Mouse (Mus musculus) hindbrain, embryonic 10.5 days (tissue): ENCODE measurements at regions not wholly inside any gene's neighbourhood (a gene's known extent, or its start where the extent isn't known, plus 50 kb on each side); places are given as distances from the start of the nearest gene placed in this dataset.
A peak's percentile ranks its signal among the peaks of the same experiment; 100 is the strongest.
"Not testable (repeated sequence)": the region's sequence is repeated elsewhere in the genome, so short reads cannot be mapped to it uniquely, and the experiment has no call there.

Experiments
- DNase-seq: peaks from one replicate; pipeline ENCODE4 v3.0.0-alpha.2; 2017; ENCODE audit warnings: low spot score
- H3K27ac ChIP-seq: fragments of 300-500 bp; sonication (generic); 2 replicates; pipeline ENCODE4 v1.5.1; 2016; ENCODE audit warnings: mild to moderate bottlenecking, moderate library complexity
- H3K27me3 ChIP-seq: fragments of 300-500 bp; sonication (generic); 2 replicates; pipeline ENCODE4 v1.6.1; 2016; ENCODE audit warnings: mild to moderate bottlenecking; ENCODE audit not compliant: poor library complexity, insufficient read depth, severe bottlenecking
- H3K36me3 ChIP-seq: fragments of 300-500 bp; sonication (generic); 2 replicates; pipeline ENCODE4 v1.6.1; 2016; ENCODE audit warnings: mild to moderate bottlenecking, moderate library complexity
- H3K4me1 ChIP-seq: fragments of 300-500 bp; sonication (generic); replicated peaks from 2 replicates; pipeline ENCODE4 v1.6.1; 2016; ENCODE audit warnings: mild to moderate bottlenecking
- H3K4me3 ChIP-seq: fragments of 300-500 bp; sonication (generic); 2 replicates; pipeline ENCODE4 v1.5.1; 2016; ENCODE audit warnings: mild to moderate bottlenecking, moderate library complexity
- H3K9me3 ChIP-seq: fragments of 300-500 bp; sonication (generic); 2 replicates; pipeline ENCODE4 v1.6.1; 2016; ENCODE audit warnings: mild to moderate bottlenecking, moderate library complexity
- WGBS: fragments of 180-500 bp; shearing (Covaris S2); methylation state at CpG from one replicate; pipeline ENCODE4 v1.1.7; 2016; 5-methylcytosine and 5-hydroxymethylcytosine counted together

DNA sequence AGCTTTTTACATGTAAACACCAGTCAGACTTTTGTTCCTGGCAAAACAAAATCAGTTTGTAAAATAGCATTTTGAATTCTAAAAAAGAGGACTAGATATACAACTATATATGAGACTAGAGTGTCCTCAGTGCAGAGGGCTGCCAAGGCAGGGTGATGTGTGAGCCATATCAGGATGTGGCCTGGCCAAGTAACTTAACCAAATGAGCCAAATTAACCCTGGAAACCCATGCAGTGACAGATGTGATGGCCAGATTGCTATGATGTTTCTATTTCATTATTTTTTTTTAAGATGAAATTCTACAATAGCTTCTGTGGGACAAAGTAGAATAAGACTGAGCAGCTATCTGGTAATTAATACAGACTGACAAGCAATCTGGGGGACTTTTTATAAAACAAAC, 181.8 kb downstream of the Nova1 start:
- no peak overlapping the region for H3K4me3 ChIP-seq
- H3K27me3 ChIP-seq: no peaks in the 10 kb centered on the region
- no peak overlapping the region for H3K27ac ChIP-seq
- H3K4me1 ChIP-seq: peaks cover 13% of the 10 kb centered on the region
- H3K36me3 ChIP-seq: no peaks in the 10 kb centered on the region
- H3K9me3 ChIP-seq: no peaks in the 10 kb centered on the region
- no peak for DNase-seq

DNA sequence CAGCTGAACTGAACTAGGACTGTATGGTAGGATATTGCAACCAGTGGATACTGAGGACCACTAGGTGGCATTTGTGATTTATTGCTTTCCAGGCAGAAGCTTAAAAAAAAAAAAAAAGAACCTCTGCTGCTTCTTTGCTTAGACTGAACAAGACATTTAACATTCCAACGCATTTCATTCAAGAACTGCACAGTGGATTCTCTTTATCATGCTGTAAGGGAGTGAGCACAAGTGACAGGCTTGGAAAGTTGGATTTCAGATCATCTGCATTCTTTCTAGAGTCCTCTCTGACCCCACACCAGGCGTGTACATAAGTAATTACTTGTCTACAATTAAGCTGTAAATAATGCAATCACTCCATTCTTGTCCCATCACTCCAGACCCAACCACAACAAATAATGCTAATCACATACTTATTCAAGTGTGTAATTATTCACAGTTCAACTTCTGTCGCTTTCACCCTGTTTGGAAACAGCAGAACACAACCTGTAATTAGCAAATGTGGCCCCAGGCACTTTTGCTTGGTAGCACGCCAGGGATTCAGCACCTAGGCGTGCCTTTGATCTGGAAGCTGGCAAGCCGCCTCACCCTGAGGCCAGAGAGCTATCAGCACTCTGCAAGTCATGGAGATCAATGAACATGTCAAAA, 183.5 kb downstream of the Nova1 start:
- no peak overlapping the region for H3K27ac ChIP-seq
- no peak overlapping the region for H3K4me3 ChIP-seq
- peaks cover 13% of the 10 kb centered on the region for H3K4me1 ChIP-seq
- no peaks in the 10 kb centered on the region for H3K36me3 ChIP-seq
- no peaks in the 10 kb centered on the region for H3K27me3 ChIP-seq
- WGBS: 20% methylated on average over 6 of the region's 6 CpGs
- no peaks in the 10 kb centered on the region for H3K9me3 ChIP-seq
- DNase-seq: peak; percentile 35

DNA sequence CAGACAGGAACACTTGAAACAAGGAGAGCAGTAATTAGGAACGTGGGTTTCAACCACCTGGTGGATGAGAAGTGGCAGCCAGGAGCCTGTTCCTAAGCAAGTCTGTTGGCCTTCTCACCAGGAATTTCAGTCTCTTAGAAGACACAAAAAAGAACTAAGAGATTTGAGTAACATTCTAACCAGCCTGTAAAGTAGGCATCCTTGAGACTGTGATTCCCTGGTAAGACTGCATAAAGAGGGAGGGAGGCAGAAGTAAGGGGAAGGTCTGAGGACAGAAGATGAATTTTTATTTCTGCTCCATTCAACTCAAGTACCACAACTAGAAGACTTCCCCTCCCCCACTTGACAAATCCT, 184.0 kb downstream of the Nova1 start:
- WGBS: 25% methylated on average over 1 of the region's 1 CpGs
- Histone ChIP-seq H3K4me1 (peaks cover 13% of the 10 kb centered on the region), H3K9me3 (no peaks in the 10 kb centered on the region), H3K27me3 (no peaks in the 10 kb centered on the region), H3K36me3 (no peaks in the 10 kb centered on the region), H3K4me3 (no peak overlapping the region), H3K27ac (no peak overlapping the region)
- no peak for DNase-seq

DNA sequence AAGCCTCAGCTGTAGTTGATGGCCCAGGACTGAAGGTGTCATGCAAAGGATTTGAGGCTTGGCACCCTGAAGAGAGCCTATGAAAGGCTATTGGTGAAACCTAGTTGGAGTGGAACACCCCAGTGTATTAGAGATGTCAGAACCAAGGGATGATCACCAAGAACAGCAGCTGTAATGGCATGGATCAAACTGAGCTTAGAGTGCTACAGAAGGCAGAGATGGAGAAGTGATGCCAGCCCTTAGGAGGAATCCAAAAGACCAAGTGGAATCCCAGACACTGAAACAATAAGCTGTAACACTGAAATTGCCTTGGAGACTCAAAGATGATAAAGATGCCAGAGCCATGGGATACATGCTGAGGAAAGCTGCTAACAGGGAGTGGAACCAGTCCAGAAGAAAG, 186.3 kb downstream of the Nova1 start:
- H3K27ac ChIP-seq, H3K4me3 ChIP-seq, H3K9me3 ChIP-seq, H3K36me3 ChIP-seq, H3K27me3 ChIP-seq, DNase-seq: not testable (repeated sequence)
- H3K4me1 ChIP-seq: peaks cover 13% of the 10 kb centered on the region

DNA sequence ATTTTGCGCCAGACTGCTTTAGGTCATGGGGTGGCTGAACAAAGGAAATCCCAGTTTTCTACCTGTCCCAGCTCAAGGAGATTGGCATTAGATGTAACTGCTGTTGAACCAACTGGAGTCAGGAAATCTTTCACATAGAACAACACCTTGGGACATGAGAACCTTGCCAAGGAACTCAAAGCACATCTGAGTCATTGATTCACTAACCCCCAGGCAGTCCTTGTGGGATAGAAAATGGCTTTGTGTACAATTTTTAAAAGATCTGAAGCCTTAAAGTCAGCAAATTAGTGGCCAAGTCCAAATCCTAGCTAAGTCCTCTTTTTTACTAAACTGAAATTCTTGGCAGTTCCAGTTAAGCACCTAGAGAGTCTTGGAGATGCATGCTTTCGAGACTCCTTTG, 191.4 kb downstream of the Nova1 start:
- no peak for DNase-seq
- WGBS: 86% methylated on average over 2 of the region's 2 CpGs
- H3K4me3 ChIP-seq: no peak overlapping the region

DNA sequence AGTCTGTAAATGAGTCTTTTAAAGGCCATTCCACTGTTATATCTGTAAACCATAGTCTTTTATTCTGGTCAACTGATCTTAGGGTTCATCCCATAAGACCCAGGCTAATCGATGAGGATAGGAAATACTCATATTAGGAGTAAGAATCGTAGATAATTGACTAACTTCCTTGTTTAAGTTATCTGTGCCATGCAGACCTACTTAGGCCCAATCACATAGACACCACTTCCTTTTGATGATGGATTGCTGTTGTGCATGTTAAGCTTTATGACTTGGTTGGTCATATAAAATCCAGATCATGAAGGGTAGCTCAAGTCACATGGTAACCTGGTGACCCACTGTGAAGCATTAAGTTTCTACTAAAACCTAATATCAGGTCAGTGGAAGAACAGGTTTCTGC, 207.3 kb downstream of the Nova1 start:
- no peak for DNase-seq
- H3K27ac ChIP-seq: no peak overlapping the region
- H3K36me3 ChIP-seq: no peaks in the 10 kb centered on the region
- no peak overlapping the region for H3K4me3 ChIP-seq
- 89% methylated on average over 2 of the region's 2 CpGs for WGBS
- H3K4me1 ChIP-seq: peaks cover 3% of the 10 kb centered on the region
- no peaks in the 10 kb centered on the region for H3K9me3 ChIP-seq
- H3K27me3 ChIP-seq: no peaks in the 10 kb centered on the region

More for the DNA sequence above, 191.4 kb downstream of the Nova1 start:
- Histone ChIP-seq H3K36me3 (no peaks in the 10 kb centered on the region), H3K27me3 (no peaks in the 10 kb centered on the region), H3K27ac (no peak overlapping the region), H3K4me1 (no peaks in the 10 kb centered on the region), H3K9me3 (no peaks in the 10 kb centered on the region)

DNA sequence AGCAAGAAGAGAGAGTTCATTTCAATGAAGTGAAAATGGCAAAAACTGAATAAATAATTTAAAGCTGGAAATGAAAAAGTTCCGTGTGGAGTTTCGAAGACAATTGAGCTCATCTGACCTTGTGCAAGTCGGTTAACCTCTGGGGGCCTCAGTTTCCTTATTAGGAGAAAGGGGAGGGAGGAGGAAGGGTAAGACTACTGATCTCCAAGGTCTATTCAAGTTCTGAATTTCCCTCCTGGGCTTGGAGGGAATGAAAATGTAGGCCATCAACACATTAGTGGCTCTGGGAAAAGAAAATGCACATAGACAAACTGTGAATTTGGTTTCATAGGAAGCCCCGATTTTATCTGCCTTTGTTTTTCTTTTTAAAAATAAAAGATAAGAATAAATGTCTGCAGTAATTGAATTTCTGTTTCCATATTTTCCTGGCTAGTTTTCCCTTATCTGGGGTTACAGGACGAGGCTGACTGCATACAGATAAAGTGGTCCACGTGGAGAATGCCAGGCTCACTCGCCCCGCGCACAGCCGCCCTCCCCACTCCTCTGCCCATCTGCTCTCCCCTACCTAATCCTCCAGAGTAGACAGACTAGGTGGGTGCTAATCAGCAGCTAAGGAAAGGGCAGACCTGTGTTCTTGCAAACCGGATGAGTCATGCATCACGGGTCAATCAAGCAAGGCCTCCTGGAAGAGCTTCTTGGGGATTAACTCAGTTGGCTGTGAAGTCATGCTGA, 209.0 kb downstream of the Nova1 start:
- H3K9me3 ChIP-seq: no peaks in the 10 kb centered on the region
- no peak overlapping the region for H3K4me3 ChIP-seq
- H3K27me3 ChIP-seq: no peaks in the 10 kb centered on the region
- no peak for DNase-seq
- H3K4me1 ChIP-seq: peaks cover 3% of the 10 kb centered on the region
- WGBS: 57% methylated on average over 12 of the region's 12 CpGs
- H3K27ac ChIP-seq: no peak overlapping the region
- no peaks in the 10 kb centered on the region for H3K36me3 ChIP-seq

DNA sequence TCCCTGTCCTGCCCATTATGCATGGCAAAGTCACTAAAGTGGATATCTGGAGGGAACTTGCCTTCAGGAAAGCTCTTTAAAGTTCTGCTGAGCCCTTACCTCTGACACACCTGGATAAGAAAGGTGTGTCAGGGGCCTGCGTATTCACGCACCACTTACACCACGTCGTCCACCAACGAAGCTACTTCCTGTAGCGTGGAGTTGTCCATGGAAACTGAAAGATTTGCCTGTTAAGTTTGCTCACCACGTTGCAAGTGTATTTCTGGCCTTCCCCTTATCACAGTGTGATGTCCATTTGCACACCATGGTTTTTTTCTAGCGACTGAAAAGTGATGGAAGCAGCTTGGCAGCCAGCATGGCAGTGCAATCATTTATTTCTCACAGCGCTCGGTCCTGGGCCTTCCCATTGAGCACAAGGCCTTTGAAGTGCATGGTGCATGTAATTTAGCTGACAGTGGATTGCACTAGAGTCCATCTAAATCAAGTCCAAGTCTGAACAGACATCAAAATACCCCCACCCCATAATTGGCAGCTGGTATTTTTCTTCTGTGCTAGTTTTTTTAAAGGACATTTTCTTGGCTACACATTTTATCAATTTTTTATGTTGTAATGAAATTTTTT, 210.3 kb downstream of the Nova1 start:
- Histone ChIP-seq H3K27ac (no peak overlapping the region), H3K4me1 (peaks cover 3% of the 10 kb centered on the region), H3K36me3 (no peaks in the 10 kb centered on the region), H3K4me3 (no peak overlapping the region), H3K27me3 (no peaks in the 10 kb centered on the region), H3K9me3 (no peaks in the 10 kb centered on the region)
- no peak for DNase-seq
- 78% methylated on average over 10 of the region's 10 CpGs for WGBS

DNA sequence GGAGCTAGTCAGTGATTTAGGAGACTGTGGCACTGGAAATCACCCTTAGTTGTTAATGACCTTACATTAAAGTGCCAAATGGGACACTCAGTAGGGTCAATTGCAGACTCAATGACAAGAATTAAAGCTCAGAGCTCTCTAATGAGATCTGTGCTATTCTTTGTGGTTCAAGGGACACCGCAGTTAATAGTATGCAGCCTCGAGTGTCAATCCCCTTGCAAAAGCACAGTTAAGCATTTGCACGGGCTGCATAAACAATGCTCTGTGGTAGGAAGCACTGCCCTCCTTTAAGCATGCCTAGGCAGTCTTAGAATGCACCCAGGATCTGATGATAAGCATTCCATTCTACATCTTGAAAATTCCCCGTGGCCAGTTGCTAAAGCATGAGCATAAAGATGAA, 221.5 kb downstream of the Nova1 start:
- no peak overlapping the region for H3K27ac ChIP-seq
- no peak for DNase-seq
- H3K4me3 ChIP-seq: no peak overlapping the region
- H3K36me3 ChIP-seq: no peaks in the 10 kb centered on the region
- no peaks in the 10 kb centered on the region for H3K27me3 ChIP-seq
- H3K4me1 ChIP-seq: 0 out of 2 replicates have a peak, but pooled peaks cover 5% of the 10 kb centered on the region
- no peaks in the 10 kb centered on the region for H3K9me3 ChIP-seq
- WGBS: 35% methylated on average over 4 of the region's 4 CpGs

DNA sequence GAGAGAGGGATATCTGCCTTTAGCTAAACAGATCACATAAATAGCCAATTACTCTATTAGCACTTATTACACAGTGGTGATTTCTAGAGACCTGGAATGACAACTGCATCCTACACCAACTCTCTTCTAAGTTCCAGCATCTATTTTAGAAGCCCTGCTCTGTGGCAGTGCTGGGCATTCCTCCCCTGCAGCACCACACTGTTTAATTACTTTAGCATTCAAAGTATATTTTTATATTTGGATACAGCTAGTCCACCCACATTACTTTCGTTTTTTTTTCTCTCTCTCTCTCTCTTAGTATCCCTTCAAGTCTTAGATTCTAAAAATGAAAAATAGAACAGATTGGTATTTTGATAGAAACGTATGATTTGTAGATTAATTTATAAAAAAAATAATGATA, 250.1 kb downstream of the Nova1 start:
- H3K27ac ChIP-seq: no peak overlapping the region
- no peak overlapping the region for H3K4me3 ChIP-seq
- H3K27me3 ChIP-seq: no peaks in the 10 kb centered on the region
- H3K9me3 ChIP-seq: no peaks in the 10 kb centered on the region
- no peaks in the 10 kb centered on the region for H3K36me3 ChIP-seq
- DNase-seq: no peak
- no peaks in the 10 kb centered on the region for H3K4me1 ChIP-seq
- WGBS: 78% methylated on average over 2 of the region's 2 CpGs

DNA sequence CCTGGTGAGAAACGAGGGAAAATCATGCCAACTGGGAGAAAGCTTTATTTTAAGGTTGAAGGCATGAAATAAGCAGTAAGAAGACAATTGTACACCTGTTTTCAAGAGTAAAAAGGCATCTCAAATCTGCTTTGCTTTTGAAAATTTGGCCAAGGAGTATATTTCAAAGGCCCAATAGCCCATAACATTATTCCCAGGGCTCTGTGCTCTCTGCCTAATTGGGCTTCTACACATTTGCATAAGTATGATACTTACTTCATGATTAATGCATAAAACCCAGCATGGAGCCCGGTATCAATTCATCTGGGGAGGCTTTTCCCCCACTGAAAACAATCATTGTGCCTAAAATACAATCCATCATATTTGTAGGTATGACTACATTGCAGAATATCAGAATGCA, 252.4 kb downstream of the Nova1 start:
- Histone ChIP-seq H3K9me3 (no peaks in the 10 kb centered on the region), H3K27ac (no peak overlapping the region), H3K36me3 (no peaks in the 10 kb centered on the region), H3K4me1 (no peaks in the 10 kb centered on the region), H3K4me3 (no peak overlapping the region), H3K27me3 (no peaks in the 10 kb centered on the region)
- 56% methylated on average over 2 of the region's 2 CpGs for WGBS
- DNase-seq: no peak

DNA sequence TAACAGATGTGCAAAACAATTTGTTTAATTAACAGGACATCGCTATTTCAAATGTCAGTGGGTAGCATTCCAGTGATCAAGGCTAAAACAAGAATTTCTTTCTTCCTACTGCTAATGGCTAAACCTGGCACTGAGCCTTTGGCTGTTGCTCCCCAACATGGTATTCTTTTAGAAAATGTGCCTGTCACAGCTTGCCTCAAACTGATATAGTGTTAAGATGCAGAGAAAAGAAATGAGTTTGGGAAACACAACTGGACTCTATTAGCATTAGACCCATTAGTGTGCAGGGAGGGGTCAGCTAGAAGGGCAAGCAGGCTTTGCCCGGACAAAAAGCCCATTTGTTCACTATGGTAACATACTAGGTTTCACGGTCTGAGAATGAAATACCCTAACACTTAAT, 297.8 kb downstream of the Nova1 start:
- no peaks in the 10 kb centered on the region for H3K36me3 ChIP-seq
- H3K4me3 ChIP-seq: no peak overlapping the region
- H3K9me3 ChIP-seq: no peaks in the 10 kb centered on the region
- no peaks in the 10 kb centered on the region for H3K27me3 ChIP-seq
- WGBS: 46% methylated on average over 3 of the region's 3 CpGs
- H3K27ac ChIP-seq: no peak overlapping the region
- H3K4me1 ChIP-seq: peaks cover 11% of the 10 kb centered on the region; the same call in 1 of the 2 replicates
- peak; percentile 3 for DNase-seq

DNA sequence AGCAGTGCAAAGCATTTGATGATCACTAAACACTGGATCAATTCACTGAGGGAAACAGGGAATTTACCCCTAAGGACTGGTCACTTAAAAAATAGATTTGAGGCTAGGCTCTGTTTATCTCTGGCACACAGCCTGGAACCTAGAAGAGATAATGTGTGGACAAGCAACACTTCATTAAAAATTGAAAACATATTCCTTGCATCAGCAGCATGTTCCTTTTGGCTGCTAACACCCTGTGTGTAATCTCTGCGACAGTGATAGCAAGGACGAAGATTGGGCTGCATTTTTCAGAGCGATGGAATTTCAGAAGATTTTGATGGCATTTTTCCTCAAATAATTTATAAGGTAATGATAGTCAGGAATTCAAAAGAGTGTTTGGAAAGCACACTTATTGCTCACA, 310.9 kb downstream of the Nova1 start:
- Histone ChIP-seq H3K4me3 (no peak overlapping the region), H3K4me1 (no peaks in the 10 kb centered on the region), H3K27ac (no peak overlapping the region), H3K27me3 (no peaks in the 10 kb centered on the region), H3K36me3 (no peaks in the 10 kb centered on the region), H3K9me3 (no peaks in the 10 kb centered on the region)
- DNase-seq: no peak
- 92% methylated on average over 3 of the region's 3 CpGs for WGBS
